Mouse (Mus musculus) left cerebral cortex, adult 9 months (tissue): Measurements from ENCODE around the gene Sumf2.
"Not testable (repeated sequence)": the region's sequence is repeated elsewhere in the genome, so short reads cannot be mapped to it uniquely, and the experiment has no call there.

ENCODE experiments used
- DNase-seq, 2 experiments: peaks; one replicate each; pipeline ENCODE4 v3.0.0; 2022; ENCODE audit warnings: low spot score in 2 of 2

Sumf2 gene

DNA sequence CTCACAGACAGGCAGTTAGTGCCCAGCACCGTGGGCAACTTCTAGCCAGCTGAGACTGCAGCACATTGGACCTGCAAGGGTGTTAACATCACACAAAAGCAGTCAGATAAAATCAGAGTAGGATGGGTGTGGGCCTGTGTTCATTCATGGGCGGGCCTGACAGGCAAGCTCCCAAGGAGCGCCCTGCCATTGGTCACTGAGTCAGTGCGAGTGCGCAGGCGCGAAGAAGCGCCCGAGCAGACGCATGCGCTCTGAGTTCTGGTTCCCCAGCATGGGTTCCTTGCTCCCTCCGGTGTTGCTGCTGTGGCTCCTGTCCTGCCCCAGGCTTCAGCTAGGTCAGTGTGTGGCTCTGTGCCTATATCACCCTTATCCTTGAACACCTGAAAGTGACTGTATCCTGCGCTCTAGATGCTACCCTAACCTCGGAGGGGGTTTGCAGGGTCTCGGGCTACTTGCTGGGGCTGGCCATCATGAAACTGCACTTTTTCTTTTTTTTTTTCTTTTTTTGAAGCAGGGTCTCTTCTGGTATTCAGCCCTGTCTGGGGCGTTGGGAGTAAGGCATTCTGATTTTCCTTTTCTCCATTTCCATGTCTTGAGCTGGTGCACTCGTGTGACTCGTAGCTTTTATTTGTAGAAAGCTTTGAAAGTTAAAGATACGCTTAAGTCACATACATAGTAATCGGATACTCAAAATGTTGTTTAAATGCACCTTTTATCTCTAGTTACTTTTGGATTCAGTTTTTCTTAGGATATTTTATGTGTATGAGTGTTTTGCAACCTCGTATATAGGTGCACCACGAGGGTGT lies at the start of gene Sumf2:
Sumf2 (plus strand) TSS at position 235 of the 806 bp plus-strand sequence.
- DNase-seq: peak; percentile 88 to 95

DNA sequence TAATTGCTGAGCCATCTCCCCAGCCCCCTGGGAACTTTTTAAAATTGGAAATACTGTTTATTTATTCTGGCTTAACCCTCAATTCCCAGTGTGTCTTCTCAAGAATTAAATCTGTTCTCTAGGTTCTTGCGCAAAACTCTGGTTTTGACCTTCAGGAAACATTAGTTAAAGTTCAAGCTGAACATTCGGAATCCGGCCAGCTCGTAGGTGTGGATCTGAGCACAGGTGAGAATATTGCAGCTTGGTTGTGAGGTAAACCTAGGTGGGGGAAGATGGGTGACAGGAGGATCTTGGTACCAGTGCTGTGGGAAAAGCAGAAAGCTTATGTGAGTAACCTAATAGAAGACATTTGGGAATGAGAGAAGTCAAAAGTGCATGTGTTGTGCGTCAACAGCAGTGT lies 1.9 kb upstream of the Sumf2 start:
- no peak for DNase-seq

DNA sequence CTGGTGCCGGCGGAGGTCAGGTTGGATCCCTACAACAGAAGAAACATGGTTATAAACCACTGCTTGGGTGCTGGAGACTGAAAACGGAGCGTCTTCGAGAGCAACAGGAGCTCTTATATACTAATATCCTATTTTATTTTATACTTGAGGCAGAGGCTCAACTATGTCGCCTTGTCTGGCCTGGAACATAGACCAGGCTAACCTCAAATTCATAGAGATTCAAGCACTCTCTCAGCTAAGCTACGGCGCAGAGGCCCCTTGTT lies 703 bp downstream of the Sumf2 start:
- DNase-seq: no peak

DNA sequence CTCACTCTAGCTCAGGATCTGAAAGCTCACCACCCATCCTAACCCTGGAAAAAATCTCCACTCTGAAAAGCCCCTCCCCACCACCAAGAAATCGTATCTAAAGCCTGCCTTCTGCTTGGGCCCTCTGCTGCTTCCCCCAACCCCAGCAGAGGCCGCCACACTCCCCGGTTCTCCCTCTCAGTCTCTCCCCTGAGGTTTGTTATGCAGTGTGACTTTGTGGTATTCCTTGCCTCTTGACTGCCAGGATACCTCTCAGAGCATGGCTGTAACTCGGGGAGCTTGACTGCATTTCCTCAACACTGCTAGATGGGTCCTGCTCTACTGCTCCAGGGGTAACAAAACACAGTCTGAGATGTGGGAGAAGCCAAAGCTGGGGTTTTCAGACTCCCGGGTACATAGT lies 8.4 kb downstream of the Sumf2 start:
- no peak for DNase-seq

DNA sequence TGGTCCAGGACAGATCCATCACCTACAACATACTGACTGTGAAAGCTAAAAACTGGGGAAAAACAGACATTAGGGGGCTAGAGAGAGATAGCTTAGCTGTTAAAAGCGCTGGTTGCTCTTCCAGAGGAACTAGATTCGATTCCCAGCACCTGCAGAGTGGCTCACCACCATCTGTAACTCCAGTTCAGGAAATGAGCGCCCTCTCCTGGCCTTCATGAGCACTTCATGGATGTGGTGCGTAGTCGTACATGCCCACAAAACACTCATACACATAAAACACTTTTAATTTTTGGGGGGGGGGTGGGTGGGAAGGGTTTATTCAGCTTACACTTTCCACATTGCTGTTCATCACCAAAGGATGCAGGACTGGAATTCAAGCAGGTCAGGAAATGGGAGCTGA lies 9.6 kb downstream of the Sumf2 start:
- no peak for DNase-seq

- no peak for DNase-seq
These were observed 15.5 kb downstream of the Sumf2 start for GRCm38 (mm10) chr5:129862325-129862724.

DNA sequence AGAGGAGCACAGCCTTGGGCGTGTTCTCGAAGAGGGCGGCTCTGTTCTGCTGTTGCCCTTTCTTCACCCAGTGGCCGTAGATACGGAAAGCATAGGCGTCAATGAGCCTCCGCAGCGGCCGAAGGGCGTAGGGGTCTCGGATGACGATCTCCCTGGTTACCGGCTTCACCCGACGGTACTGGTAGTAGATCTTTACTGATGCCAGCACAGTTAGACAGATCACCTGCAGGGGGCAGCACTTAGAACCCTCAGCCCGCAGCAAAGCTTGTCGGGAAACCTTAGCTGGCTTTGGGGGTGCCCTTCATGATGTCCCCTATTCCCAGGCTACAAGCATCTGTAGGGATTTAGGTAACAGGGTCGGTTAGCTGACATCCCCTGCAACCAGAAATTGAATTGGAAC lies 17.7 kb downstream of the Sumf2 start:
- peak in 1 of 2 experiments; percentile 47 for DNase-seq

GRCm38 (mm10) chr5:129865841-129866240 lies 19.1 kb downstream of the Sumf2 start:
- DNase-seq: no peak

GRCm38 (mm10) chr5:129869238-129869995 lies 22.6 kb downstream of the Sumf2 start:
- DNase-seq: no peak

DNA sequence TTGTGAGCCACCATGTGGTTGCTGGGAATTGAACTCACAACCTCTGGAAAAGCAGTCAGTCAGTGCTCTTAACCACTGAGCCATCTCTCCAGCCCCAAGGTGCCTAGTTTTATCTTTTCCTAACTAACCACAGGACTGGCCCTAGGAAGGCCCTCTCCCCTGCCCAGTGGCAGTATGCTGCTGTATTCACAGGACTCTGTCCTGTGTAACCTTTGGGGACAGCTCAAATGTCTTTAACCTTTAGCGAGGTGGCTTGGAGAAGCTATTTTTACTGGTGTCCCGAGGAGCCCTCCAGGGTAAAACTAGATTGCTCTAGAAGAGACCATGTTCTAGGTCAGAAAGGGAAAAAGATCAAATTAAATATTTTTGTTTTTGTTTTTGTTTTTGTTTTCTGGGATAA lies 24.5 kb downstream of the Sumf2 start:
- no peak for DNase-seq

DNA sequence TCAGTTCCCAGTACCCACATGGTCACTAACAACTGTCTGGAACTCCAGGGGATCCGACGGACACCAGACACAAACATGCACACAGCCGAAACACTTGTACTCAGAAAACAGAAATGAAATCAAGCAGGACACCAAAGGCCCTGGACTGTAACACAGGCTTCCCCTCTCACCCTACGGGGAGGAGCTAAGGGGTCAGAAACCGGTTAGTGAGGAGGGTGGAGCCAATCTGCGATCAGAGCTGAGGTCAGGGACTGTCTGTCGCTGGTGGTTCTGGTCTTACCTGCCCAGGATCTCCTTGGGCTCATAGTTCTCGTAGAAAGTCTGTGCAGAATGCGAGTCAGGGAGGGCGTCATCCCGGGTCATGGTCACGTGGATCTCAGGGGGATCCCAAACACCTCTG lies 27.2 kb downstream of the Sumf2 start:
- no peak for DNase-seq

DNA sequence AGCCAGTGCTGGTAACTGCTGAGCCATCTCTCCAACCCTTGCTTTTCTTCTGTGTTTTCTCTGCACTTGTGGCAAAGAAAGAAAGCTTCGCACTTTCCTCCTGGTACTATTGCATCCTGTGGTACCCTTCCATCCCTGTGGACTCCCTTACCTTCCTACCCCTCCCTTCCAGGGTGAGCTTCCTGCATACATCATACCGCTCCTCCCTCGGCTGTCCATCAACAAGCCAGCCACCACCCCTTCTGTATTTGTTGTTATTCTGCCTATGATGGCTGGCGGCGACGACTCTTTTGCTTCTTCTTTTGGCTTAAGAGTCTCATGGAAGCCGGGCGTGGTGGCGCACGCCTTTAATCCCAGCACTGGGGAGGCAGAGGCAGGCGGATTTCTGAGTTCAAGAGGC lies 28.3 kb downstream of the Sumf2 start:
- no peak for DNase-seq

DNA sequence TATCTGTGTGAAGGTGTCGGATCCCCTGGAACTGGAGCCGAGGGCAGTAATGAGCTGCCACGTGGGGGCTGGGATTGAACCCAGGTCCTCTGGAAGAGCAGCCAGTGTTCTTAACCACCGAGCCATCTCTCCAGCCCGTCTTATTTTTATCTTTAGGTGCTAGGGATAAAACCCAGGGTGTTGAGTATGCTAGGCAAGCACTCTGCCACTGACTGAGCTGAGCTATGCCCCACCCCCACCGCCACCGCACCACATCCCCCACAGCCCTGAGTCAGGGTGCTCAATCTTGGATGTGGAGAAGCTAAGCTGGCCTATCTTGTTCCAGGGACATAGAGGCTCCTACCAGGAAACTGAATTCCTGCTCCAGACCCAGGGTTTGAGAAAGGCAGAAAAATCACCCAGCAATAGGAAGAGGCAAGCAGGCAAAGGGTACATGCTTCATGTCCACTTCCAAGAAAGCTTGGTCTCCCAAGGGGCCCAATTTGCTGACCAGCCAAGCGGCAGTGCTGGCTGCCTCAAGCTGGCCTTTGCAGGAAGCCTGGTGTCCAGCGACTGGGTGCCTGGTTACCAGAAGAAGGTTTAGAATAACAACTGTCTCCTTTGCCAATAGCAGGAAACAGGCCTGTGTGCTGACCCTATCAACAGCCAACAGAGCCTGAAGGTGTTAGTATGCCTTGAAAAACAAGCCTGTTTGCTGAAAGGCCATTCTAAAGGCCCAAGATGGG lies 31.1 kb downstream of the Sumf2 start:
- DNase-seq: peak in 1 of 2 experiments; percentile 21

DNA sequence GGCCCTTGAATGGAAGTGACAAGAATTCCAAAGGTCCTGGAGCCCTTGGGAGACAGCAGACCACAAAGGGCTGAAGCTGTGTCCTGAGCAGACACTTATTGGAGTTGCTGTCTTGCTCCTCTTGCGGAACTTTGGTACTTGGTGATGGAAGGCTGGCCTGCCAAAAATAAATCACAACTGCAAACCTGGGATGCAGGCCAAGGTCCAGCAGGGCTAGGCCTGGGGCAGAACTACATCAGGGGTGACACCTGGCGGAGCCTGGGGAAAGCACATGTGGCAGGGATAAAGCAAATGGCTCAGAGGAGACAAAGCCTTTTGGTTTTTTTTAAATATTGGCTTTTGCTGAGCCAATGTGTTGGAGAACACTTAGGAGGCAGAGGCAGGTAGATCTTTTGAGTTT lies 32.2 kb downstream of the Sumf2 start:
- DNase-seq: peak in 1 of 2 experiments; percentile 44

DNA sequence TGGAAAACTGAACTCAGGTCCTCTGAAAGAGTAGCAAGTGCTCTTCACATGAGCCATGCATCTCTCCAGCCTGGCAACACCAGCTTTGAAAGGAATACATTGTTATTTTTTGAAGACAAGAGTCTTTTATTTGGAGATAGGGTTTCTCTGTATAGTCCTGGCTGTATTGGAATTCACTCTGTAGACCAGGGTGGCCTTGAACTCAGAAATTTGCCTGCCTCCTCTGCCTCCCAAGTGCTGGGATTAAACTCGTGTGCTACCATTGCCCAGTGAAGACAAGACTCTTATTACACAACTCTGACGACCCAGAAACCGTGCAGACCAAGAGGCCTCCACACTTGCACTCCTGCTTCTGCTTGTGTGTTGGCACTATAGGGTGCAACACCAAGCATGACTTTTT lies 33.1 kb downstream of the Sumf2 start:
- no peak for DNase-seq

DNA sequence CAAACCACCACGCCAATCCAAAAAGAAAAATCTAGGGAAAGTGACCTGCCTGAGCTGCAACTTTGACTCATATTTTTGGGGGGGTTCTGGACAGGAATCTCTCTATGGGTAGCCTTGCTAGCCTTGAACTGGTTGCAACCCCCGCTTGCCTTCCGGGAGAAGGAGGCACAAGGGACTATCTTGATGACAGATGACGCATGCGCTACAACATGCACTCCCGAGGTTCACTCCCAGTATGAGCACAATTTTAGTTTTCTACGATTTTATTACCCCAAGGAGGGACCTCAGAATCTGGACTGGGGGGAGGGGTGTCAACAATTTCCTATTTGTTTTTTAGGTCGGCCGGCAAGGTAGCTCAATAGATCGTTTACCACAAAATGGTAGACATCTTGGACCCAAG lies 39.5 kb downstream of the Sumf2 start:
- DNase-seq: no peak

GRCm38 (mm10) chr5:129886911-129887636 lies 40.3 kb downstream of the Sumf2 start, which contains the start of gene Chchd2:
Gene Chchd2, minus strand, starts transcription at chr5:129887470.
- DNase-seq: peak; percentile 95 to 97

GRCm38 (mm10) chr5:129890390-129890789 lies 43.6 kb downstream of the Sumf2 start:
- not testable (repeated sequence) for DNase-seq

DNA sequence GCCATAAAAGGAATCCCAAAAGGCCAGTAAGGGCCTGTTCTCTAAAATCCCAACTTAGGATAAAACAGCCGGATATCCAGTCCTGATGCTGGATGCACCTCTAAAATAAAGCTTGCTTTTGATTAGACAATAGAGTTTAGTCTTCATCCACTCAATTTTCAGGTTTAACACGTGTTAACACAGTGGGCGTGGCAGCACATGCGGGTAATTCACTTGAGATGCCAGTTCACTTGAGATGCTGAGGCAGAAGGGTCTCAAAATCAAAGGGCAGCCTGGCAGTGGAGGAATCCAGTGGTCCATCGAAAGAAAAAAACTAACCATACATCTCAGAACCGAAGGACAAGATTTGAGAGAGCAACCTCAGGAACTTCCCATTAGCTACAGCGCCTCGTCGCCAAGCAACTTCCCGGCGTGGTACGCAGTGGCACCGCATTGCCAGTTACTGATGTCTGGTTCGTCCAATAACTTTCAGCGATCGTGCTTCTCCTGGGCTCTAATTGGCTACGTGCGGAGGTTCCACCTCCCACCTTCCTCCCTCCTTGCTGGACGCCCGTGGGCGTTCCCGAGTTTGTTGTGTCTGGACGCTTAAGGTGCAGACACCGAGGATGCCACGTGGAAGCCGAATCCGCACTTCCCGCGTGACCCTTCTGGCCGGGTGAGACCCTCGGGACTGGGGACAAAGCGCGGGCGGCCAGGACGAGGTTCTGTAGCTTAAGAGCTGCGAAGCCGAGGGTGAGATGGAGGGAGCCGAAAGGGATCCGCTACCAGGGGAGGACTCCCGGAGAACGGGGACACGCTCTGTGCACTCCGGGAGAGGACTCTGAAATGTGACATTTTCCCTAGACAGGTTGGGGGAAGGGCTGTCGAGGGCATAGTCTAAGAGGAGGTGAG lies 48.7 kb downstream of the Sumf2 start, which contains the start of gene Zbed5:
Zbed5 (plus strand) TSS at position 526 of the 891 bp plus-strand sequence.
- DNase-seq: peak; percentile 76 to 91

GRCm38 (mm10) chr5:129898449-129898848 lies 51.7 kb downstream of the Sumf2 start, which contains the start of gene Phkg1:
Gene Phkg1, minus strand, starts transcription at chr5:129898549.
- DNase-seq: no peak

DNA sequence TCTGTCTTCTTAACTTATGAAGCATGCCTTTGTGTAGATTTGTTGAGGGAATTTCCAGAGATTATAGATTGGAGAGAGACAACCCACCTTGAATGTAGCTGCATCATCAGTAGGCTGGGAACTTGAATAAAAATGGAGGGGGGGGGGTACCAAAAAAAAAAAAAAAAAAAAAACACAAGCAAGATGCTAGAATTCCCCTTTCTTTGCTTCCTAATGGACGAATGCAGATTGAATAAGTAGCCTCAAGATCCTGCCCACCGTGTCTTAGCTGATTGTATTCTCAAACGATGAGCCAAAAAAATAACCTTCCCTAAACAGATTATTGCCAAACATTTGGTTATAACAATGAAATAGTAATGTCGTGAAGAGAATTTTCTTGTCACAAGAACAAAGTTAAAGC lies 61.0 kb downstream of the Sumf2 start:
- DNase-seq: no peak
